Mouse (Mus musculus) lung, embryonic 16.5 days (tissue): ENCODE measurements around the gene Sun5. TPM values are rescaled to one million over a fixed set of nuclear protein-coding genes. Genes with fewer than 3 reads are reported as not detected.

Source experiments
- polyA plus RNA-seq: library from polyadenylated mRNA; unstranded; fragments of >200 nt; fragmentation: Nextera tagmentation; extraction: Ambion mirVana; gene quantifications from 2 replicates; pipeline ENCODE4 v1.2.1, GENCODE M21; 2015

Gene Sun5
- polyA plus RNA-seq, 1 experiment from 2014 or later, result not detected

Other genes starting within 250 kb of the Sun5 start
- gene Commd7, start 238.3 kb downstream of the Sun5 start, polyA plus RNA-seq, result 81.0 and 81.4 TPM in 2 replicates
- 11.7 and 12.1 TPM in 2 replicates for gene Dnmt3b, start 221.6 kb downstream of the Sun5 start, polyA plus RNA-seq
- 0.10 and 0.20 TPM in 2 replicates for gene Dnmt3c, start 174.4 kb downstream of the Sun5 start, polyA plus RNA-seq
- gene Mapre1, start 129.8 kb downstream of the Sun5 start, polyA plus RNA-seq, result 235 and 255 TPM in 2 replicates
- not detected in 2 replicates for gene Efcab8, start 91.2 kb downstream of the Sun5 start, polyA plus RNA-seq
- gene Bpifb2, start 4.0 kb upstream of the Sun5 start, polyA plus RNA-seq, result not detected in 2 replicates
- gene Bpifb6, start 29.3 kb upstream of the Sun5 start, polyA plus RNA-seq, result not detected in 2 replicates
- gene Bpifb3, start 47.1 kb upstream of the Sun5 start, polyA plus RNA-seq, result not detected in 2 replicates
- not detected in 2 replicates for gene Bpifb4, start 67.1 kb upstream of the Sun5 start, polyA plus RNA-seq
- not detected in 2 replicates for gene Bpifa6, start 103.9 kb upstream of the Sun5 start, polyA plus RNA-seq
- not detected in 2 replicates for gene Bpifa2, start 137.2 kb upstream of the Sun5 start, polyA plus RNA-seq